Mouse (Mus musculus) lung, embryonic 14.5 days (tissue): ENCODE results near the gene Fam83b. TPM values are rescaled to one million over a fixed set of nuclear protein-coding genes. Genes with fewer than 3 reads are reported as not detected.

Experiments
- ATAC-seq: fragments of 200-750 bp; cut with Nextera tagmentation; 2 replicates; pipeline ENCODE4 v1.8.0; 2017; ENCODE audit warnings: mild to moderate bottlenecking, moderate TSS enrichment, moderate library complexity; ENCODE audit not compliant: insufficient read depth
- DNase-seq: peaks from one replicate; pipeline ENCODE4 v3.0.0-alpha.2; 2015
- H3K27ac ChIP-seq: fragments of 300-500 bp; sonication (generic); 2 replicates; pipeline ENCODE4 v1.5.1; 2014; ENCODE audit warnings: low read depth, mild to moderate bottlenecking, moderate library complexity
- H3K27me3 ChIP-seq: fragments of 300-500 bp; sonication (generic); 2 replicates; pipeline ENCODE4 v1.6.1; 2014; ENCODE audit warnings: low read length, control low read depth; ENCODE audit not compliant: insufficient read depth
- H3K36me3 ChIP-seq: fragments of 300-500 bp; sonication (generic); 2 replicates; pipeline ENCODE4 v1.6.1; 2014; ENCODE audit warnings: control low read depth; ENCODE audit not compliant: insufficient read depth
- H3K4me1 ChIP-seq: fragments of 300-500 bp; sonication (generic); 2 replicates; pipeline ENCODE4 v1.6.1; 2014; ENCODE audit warnings: antibody characterized with exemption, control low read depth; ENCODE audit not compliant: insufficient read depth
- H3K4me2 ChIP-seq: fragments of 300-500 bp; sonication (generic); 2 replicates; pipeline ENCODE4 v1.6.1; 2014; ENCODE audit warnings: mild to moderate bottlenecking
- H3K4me3 ChIP-seq: fragments of 300-500 bp; sonication (generic); 2 replicates; pipeline ENCODE4 v1.5.1; 2014; ENCODE audit warnings: low read depth, low read length
- H3K9ac ChIP-seq: fragments of 300-500 bp; sonication (generic); 2 replicates; pipeline ENCODE4 v1.6.1; 2014
- H3K9me3 ChIP-seq: fragments of 300-500 bp; sonication (generic); 2 replicates; pipeline ENCODE4 v1.6.1; 2016; ENCODE audit warnings: low read depth, low read length, control low read depth
- CTCF ChIP-seq: IDR thresholded peaks from 2 replicates; pipeline ENCODE4 v1.5.1; 2016; ENCODE audit warnings: antibody characterized with exemption, low read depth
- WGBS: fragments of 180-500 bp; shearing (Covaris S2); extraction: QIAGEN DNeasy Blood & Tissue Kit; methylation state at CpG from one replicate; pipeline ENCODE4 v1.1.7; 2014; 5-methylcytosine and 5-hydroxymethylcytosine counted together
- polyA plus RNA-seq: library from polyadenylated mRNA; unstranded; fragments of >200 nt; fragmentation: Nextera tagmentation; extraction: Ambion mirVana; gene quantifications from 2 replicates; pipeline ENCODE4 v1.2.1, GENCODE M21; 2014

Gene Fam83b
- polyA plus RNA-seq, 1 experiment from 2014 or later = 6.1 TPM

DNA sequence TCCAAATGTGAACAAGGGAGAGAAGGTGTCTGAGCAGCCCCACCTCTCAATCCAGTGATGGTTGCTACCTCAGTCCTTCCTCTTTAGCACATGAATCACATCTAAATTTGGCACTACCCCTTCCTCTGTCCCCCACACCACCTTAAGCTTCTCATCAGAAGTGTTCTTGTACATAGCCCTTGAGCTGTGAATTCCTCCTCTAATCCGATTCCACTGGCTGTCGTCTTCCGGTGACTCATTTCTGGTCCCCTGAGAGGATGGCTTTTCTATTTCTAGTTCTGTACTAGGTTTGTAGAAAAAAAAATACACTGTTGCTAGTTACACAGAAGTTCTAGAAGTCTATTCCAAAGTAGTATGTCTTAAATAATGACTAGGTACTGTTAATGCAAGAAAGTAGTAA is 111.2 kb downstream of the Fam83b start:
- no peak for ATAC-seq
- Histone ChIP-seq H3K4me1 (no peaks in the 10 kb centered on the region), H3K9ac (no peak overlapping the region), H3K27me3 (no peaks in the 10 kb centered on the region), H3K9me3 (no peaks in the 10 kb centered on the region), H3K4me3 (no peak overlapping the region), H3K27ac (no peak overlapping the region), H3K36me3 (no peaks in the 10 kb centered on the region), H3K4me2 (no peak overlapping the region)
- no peak for TF ChIP-seq CTCF
- WGBS = 83% methylated on average over 3 of the region's 3 CpGs
- no peak for DNase-seq

Other genes with a start within 250 kb of the Fam83b start
- 0.37 and 0.38 TPM in 2 replicates for gene Hcrtr2, start 243.3 kb downstream of the Fam83b start, polyA plus RNA-seq